Mouse (Mus musculus) cerebellum, adult 2 months (tissue): Measurements from ENCODE around the gene Atf7ip.

Experiments
- CTCF ChIP-seq: fragments of 200-500 bp; IDR thresholded peaks from 2 replicates; pipeline ENCODE4 v1.5.1; 2011; ENCODE audit warnings: low read depth, mild to moderate bottlenecking, control low read depth, low read length, moderate library complexity, borderline replicate concordance; ENCODE audit not compliant: insufficient read depth
- POLR2A ChIP-seq: fragments of 200-500 bp; IDR thresholded peaks from 2 replicates; pipeline ENCODE4 v1.6.1; 2011; ENCODE audit warnings: low read length, control low read depth, borderline replicate concordance; ENCODE audit not compliant: insufficient read depth

DNA sequence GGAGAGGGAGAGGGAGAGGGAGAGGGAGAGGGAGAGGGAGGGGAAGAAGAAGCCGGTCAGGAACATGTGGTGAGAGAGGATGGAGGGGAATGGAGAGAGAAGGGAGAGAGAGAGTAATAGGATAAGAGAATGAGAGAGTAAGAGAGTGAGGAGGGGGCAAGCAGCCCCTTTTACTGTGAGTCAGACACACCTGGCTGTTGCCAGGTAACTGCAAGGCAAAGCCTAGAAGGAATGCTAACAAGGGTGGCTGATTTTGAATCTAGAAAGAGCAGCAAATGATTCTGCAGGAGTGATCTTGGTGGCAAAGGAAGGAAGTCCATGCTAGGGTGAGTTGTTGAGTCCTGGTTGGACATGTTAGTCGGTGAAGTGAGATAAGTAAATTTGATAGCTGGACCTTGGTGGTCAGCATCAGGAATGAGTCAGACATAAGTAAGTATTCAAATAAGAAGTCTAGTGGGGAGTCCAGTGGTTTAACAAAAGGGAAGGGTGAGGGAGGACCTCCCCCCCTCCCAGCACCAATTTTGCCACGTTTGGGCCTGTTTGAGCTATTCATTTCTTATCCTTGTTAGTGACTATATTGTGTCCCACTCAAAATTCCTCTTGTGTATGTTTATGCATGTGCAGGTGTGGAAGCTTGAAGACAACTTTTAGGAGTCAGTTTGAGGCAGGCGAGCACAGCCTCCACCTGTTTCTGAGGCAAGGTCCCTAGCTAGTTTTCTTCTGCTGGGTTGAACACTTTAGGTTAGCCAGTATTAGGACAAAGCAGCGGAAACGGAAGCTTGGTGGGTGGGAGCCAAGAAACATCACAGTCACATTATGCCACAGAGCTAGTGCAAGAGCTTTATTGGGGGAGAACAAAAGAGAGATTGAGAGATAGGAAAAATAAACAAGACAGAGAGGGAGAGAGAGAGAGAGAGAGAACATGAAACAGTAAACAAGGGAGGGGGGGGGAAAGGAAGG lies 15.2 kb upstream of the Atf7ip start:
- TF ChIP-seq POLR2A (no peak), CTCF (no peak)
